Mouse (Mus musculus) B cell, adult 2 months (primary cell): ENCODE measurements around the gene Rhox3f.
"Not testable (repeated sequence)": the region's sequence is repeated elsewhere in the genome, so short reads cannot be mapped to it uniquely, and the experiment has no call there.

Source experiments
- DNase-seq, 2 experiments: peaks; one replicate each; pipeline ENCODE4 v3.0.0; 2022

The Rhox3f gene

GRCm38 (mm10) chrX:37580692-37581091 lies at the start of gene Rhox3f:
Gene Rhox3f, plus strand, starts transcription at chrX:37580992.
- not testable (repeated sequence) for DNase-seq

DNA sequence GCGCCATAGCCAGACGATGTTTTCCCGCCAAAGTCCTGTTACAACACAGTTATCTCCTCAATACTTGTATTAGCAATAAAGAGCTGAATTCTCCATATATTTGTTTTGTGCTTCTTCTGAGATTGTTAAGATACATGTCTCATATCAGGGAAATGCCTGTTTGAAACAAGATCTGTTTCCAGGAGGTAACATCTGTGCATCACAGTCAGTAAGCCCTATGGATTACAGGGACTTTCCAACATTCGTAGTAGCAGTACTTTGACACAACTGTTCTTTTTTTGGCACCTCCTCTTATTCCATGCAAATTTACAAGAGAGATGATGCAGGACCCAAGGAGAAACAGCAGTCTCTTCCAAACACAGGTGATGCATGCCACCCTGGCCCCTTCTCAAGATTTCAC lies 39.1 kb upstream of the Rhox3f start, which contains the start of gene Rhox3e:
Gene Rhox3e, plus strand, starts transcription at position 301 of the 400 bp plus-strand sequence.
- not testable (repeated sequence) for DNase-seq

GRCm38 (mm10) chrX:37557112-37557511 lies 23.7 kb upstream of the Rhox3f start, which contains the start of gene Rhox4e:
Gene Rhox4e, plus strand, starts transcription at chrX:37557412.
- not testable (repeated sequence) for DNase-seq

GRCm38 (mm10) chrX:37571105-37571504 lies 9.7 kb upstream of the Rhox3f start, which contains the start of gene Rhox2f:
Gene Rhox2f, plus strand, starts transcription at chrX:37571405.
- not testable (repeated sequence) for DNase-seq

- not testable (repeated sequence) for DNase-seq
Observed at GRCm38 (mm10) chrX:37572638-37573037, 8.2 kb upstream of the Rhox3f start.

- DNase-seq, result not testable (repeated sequence)
Observed at GRCm38 (mm10) chrX:37607604-37608003, 26.8 kb downstream of the Rhox3f start, which contains the start of gene Rhox4f. Gene Rhox4f, minus strand, starts transcription at chrX:37607704.

DNA sequence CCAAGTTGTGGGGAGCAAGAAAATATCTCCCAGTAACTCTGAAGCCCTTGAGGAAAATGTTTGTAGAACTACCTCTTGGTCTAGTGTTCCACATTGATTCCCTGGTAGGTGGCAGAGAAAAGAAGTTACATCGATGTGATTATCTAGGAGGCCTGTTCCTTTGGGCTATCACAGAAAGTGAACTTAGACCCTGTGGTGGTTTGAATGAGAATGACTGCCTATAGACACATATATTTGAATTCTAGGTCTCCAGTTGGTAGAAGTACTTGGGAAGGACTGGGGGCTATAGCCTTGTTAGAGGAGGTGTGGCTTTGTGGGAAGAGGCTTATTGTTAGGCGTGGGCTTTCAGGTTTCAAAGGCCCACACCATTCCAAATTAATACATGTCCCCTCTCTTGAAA lies 47.7 kb downstream of the Rhox3f start, which contains the start of gene Rhox3g:
Gene Rhox3g, minus strand, starts transcription at position 101 of the 400 bp plus-strand sequence.
- not testable (repeated sequence) for DNase-seq
